Mouse (Mus musculus) forebrain, embryonic 16.5 days (tissue): ENCODE results near the gene Mark4. TPM values are rescaled to one million over a fixed set of nuclear protein-coding genes. Genes with fewer than 3 reads are reported as not detected.

Experiments used
- ATAC-seq: fragments of 200-750 bp; cut with Nextera tagmentation; 2 replicates; pipeline ENCODE4 v1.8.0; 2017; ENCODE audit warnings: mild to moderate bottlenecking, moderate library complexity
- H3K27ac ChIP-seq: fragments of 300-500 bp; sonication (generic); 2 replicates; pipeline ENCODE4 v1.5.1; 2014; ENCODE audit warnings: low read length, control low read depth
- H3K27me3 ChIP-seq: fragments of 300-500 bp; sonication (generic); replicated peaks from 2 replicates; pipeline ENCODE4 v1.6.1; 2014; ENCODE audit warnings: low read length; ENCODE audit not compliant: control insufficient read depth, insufficient read depth
- H3K36me3 ChIP-seq: fragments of 300-500 bp; sonication (generic); 2 replicates; pipeline ENCODE4 v1.6.1; 2014; ENCODE audit not compliant: control insufficient read depth, insufficient read depth
- H3K4me1 ChIP-seq: fragments of 300-500 bp; sonication (generic); replicated peaks from 2 replicates; pipeline ENCODE4 v1.6.1; 2014; ENCODE audit warnings: low read length; ENCODE audit not compliant: control insufficient read depth, insufficient read depth
- H3K4me2 ChIP-seq: fragments of 300-500 bp; sonication (generic); 2 replicates; pipeline ENCODE4 v1.6.1; 2014; ENCODE audit warnings: mild to moderate bottlenecking, low read length, control low read depth
- H3K4me3 ChIP-seq: fragments of 300-500 bp; sonication (generic); replicated peaks from 2 replicates; pipeline ENCODE4 v1.5.1; 2014; ENCODE audit warnings: mild to moderate bottlenecking, low read length, control low read depth
- H3K9ac ChIP-seq: fragments of 300-500 bp; sonication (generic); replicated peaks from 2 replicates; pipeline ENCODE4 v1.6.1; 2014; ENCODE audit warnings: low read depth, low read length, control low read depth
- H3K9me3 ChIP-seq: fragments of 300-500 bp; sonication (generic); 2 replicates; pipeline ENCODE4 v1.6.1; 2016; ENCODE audit warnings: low read length; ENCODE audit not compliant: control insufficient read depth
- WGBS: fragments of 180-500 bp; shearing (Covaris S2); extraction: QIAGEN DNeasy Blood & Tissue Kit; methylation state at CpG from one replicate; pipeline ENCODE4 v1.1.7; 2014; 5-methylcytosine and 5-hydroxymethylcytosine counted together
- polyA plus RNA-seq: library from polyadenylated mRNA; unstranded; fragments of >200 nt; fragmentation: Nextera tagmentation; extraction: Ambion mirVana; gene quantifications from 2 replicates; pipeline ENCODE4 v1.2.1, GENCODE M21; 2015

Gene Mark4
- polyA plus RNA-seq, 1 experiment from 2014 or later = 17.5 TPM

DNA sequence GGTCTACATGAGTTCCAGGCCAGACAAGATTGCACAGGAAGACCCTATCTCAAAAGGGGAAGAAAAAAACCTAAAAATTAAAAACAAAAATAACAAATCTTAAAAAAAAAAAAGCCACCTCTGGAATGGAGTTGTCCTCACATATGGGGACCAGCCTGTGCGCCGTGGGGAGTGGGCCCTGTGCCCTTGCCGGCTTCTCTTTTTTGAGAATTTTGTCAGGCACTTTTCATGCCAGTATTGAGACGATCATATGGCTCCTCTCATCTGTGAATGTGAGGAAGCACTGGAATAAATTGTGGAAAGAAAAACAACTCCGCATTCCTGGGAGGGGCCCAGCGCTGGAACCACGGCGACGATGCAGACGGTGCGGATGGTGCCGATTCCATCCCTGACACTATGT lies 9.5 kb downstream of the Mark4 start:
- Histone ChIP-seq H3K9me3 (no peaks in the 10 kb centered on the region), H3K9ac (no peak overlapping the region), H3K27ac (peak overlapping the region; percentile 63), H3K27me3 (no peaks in the 10 kb centered on the region), H3K4me3 (no peak overlapping the region), H3K4me1 (no peaks in the 10 kb centered on the region), H3K36me3 (peaks cover 10% of the 10 kb centered on the region), H3K4me2 (no peak overlapping the region)
- ATAC-seq = peak; percentile 67
- 74% methylated on average over 12 of the region's 12 CpGs for WGBS

DNA sequence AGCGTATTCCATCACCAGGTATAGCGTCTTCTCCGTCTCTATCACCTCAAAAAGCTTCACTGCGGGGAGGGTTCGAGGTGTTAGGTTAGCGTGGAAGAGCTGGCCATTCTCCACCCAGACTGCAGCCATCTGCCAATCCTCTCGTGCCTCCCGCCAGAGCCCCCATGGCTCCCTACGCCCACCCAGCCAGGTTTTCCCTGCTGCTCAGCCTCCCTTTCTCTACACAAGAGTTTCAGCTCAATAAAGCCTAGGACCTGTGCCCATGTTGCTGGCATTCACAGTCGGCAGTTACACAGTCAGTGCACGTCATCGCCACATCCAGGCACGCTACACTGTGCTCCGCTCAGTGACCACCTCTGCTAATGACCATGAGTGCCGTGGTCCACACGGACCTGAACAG lies 10.9 kb downstream of the Mark4 start:
- no peak for ATAC-seq
- peaks cover 14% of the 10 kb centered on the region for H3K36me3 ChIP-seq

DNA sequence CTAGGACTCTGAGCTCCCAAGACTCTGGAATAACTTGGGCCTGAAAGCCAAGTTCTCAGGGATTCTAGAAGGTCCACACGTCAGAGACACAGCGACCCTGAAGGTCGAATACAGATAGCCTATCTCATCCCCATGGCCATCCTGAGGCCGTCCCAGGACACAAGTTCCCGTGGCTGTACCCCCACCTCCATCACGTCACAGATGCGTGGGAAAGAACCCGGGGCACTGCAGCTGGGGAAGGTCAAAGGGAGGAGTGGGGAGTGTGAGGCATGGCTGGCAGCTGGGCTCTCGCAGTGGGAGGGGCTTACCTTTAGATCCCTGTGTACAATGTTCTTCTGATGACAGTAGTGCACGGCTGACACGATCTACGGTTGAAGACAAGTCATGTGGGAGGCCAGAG lies 13.8 kb downstream of the Mark4 start:
- no peak overlapping the region for H3K4me3 ChIP-seq
- H3K27ac ChIP-seq = no peak overlapping the region
- no peaks in the 10 kb centered on the region for H3K4me1 ChIP-seq
- 89% methylated on average over 12 of the region's 12 CpGs for WGBS
- no peaks in the 10 kb centered on the region for H3K27me3 ChIP-seq
- H3K9me3 ChIP-seq = no peaks in the 10 kb centered on the region
- no peak overlapping the region for H3K9ac ChIP-seq
- no peak overlapping the region for H3K4me2 ChIP-seq
- H3K36me3 ChIP-seq = peaks cover 18% of the 10 kb centered on the region
- no peak for ATAC-seq

More for the DNA sequence above, 10.9 kb downstream of the Mark4 start:
- peak overlapping the region; percentile 12; the same call in 1 of the 2 replicates for H3K27ac ChIP-seq
- no peaks in the 10 kb centered on the region for H3K9me3 ChIP-seq
- no peaks in the 10 kb centered on the region for H3K4me1 ChIP-seq
- H3K4me3 ChIP-seq = no peak overlapping the region
- no peaks in the 10 kb centered on the region for H3K27me3 ChIP-seq
- H3K9ac ChIP-seq = no peak overlapping the region
- WGBS = 84% methylated on average over 16 of the region's 16 CpGs
- H3K4me2 ChIP-seq = no peak overlapping the region

DNA sequence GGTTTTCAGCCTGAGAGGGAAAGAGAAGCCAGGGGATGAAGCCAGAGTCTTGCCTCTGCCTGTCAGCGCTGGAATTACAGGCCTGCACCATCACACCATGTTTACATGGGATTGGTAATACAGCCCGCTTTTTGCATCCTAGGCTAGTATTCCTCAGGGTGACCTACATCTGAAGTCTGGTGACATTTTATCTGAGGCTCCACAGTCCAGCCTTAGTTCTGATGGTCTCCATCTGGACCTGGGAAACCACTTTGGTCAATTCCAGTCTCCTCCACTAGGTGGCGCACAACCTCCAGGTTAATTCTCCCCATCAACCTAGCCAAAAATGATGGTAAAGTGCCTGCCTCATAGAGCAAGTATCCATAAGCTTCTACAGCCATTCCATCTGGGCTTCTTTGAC lies 15.3 kb downstream of the Mark4 start:
- Histone ChIP-seq H3K4me1 (no peaks in the 10 kb centered on the region), H3K27me3 (no peaks in the 10 kb centered on the region), H3K27ac (no peak overlapping the region), H3K4me2 (no peak overlapping the region), H3K36me3 (peaks cover 16% of the 10 kb centered on the region), H3K4me3 (no peak overlapping the region), H3K9me3 (no peaks in the 10 kb centered on the region), H3K9ac (no peak overlapping the region)
- WGBS = 43% methylated on average over 3 of the region's 3 CpGs
- peak; percentile 47; the same call in 1 of the 2 replicates for ATAC-seq

DNA sequence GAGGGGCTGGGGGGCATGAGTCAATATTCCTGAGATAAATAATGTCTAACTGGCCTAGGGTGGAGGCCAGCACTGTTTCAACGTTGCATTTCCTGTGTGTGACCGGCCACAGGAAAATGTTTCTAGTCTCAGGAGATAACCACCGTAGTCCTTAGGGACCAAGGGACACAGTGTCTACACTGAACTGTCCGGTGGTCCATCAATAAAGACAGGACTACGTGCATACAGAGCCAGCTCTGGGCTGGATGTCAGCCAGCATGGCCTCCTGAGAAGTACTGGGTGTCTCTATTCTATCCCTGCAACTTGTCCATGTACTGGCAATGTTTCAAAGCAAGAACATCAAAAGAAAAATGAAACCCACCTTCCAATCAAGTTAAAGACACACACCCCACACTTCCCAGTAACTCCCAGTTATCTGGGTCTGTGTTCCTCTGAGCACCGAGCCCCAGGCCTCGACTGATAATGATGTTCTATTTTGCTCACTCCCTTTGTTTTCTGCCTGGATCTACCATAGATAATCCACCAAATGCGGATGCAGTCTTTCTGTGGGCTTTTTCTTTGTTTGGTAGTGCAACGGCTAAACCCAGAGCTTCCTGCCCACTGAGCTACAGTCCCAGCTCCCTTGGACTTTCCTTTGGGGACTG lies 17.1 kb downstream of the Mark4 start:
- H3K9me3 ChIP-seq = no peaks in the 10 kb centered on the region
- H3K9ac ChIP-seq = no peak overlapping the region
- H3K4me3 ChIP-seq = no peak overlapping the region
- H3K27ac ChIP-seq = no peak overlapping the region
- ATAC-seq = no peak
- no peaks in the 10 kb centered on the region for H3K4me1 ChIP-seq
- WGBS = 87% methylated on average over 9 of the region's 9 CpGs
- H3K4me2 ChIP-seq = no peak overlapping the region
- peaks cover 25% of the 10 kb centered on the region for H3K36me3 ChIP-seq
- no peaks in the 10 kb centered on the region for H3K27me3 ChIP-seq

DNA sequence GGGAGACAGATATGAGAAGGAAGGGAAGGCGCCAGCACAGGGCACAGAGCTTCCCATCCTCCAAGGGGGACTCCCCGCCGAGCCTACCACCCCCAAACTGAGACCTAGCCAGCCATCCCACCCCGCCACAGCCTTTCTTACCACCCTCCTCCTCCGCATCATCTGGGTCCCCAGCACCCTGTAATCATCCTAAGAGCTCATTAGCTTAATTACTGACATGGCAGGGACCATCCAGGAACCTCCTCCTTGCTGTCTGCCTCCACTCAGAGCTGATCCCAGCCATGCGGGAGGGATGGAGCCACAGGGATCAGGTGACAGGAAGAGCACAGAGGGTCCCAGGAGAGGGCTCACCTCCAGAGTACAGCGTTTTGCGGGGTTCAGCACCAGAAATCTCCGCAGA lies 21.6 kb downstream of the Mark4 start:
- Histone ChIP-seq H3K27ac (no peak overlapping the region), H3K9me3 (0 out of 2 replicates have a peak, but pooled peaks cover 2% of the 10 kb centered on the region), H3K4me1 (no peaks in the 10 kb centered on the region), H3K36me3 (peaks cover 62% of the 10 kb centered on the region), H3K4me3 (no peak overlapping the region), H3K4me2 (no peak overlapping the region), H3K27me3 (no peaks in the 10 kb centered on the region), H3K9ac (no peak overlapping the region)
- peak; percentile 26; the same call in 1 of the 2 replicates for ATAC-seq
- 79% methylated on average over 9 of the region's 9 CpGs for WGBS

DNA sequence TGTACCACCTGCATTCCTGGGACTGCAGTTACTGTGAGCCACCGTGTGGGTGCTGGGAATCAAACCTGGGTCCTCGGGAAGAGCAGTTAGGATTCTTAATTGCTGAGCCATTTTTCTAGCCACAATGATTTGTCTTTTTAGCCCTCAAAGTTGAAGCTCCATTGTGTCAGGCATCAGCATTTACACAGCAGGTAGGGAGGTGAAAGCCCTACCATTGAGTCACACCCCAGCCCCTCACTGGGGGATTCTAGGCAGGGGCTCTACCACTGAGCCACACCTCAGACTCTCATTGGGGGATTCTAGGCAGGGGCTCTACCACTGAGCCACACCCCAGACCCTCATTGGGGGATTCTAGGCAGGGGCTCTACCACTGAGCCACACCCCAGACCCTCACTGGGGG lies 22.3 kb downstream of the Mark4 start:
- Histone ChIP-seq H3K9me3 (0 out of 2 replicates have a peak, but pooled peaks cover 2% of the 10 kb centered on the region), H3K4me3 (no peak overlapping the region), H3K4me2 (no peak overlapping the region), H3K27me3 (no peaks in the 10 kb centered on the region), H3K9ac (no peak overlapping the region), H3K27ac (no peak overlapping the region), H3K4me1 (no peaks in the 10 kb centered on the region), H3K36me3 (peaks cover 67% of the 10 kb centered on the region)
- WGBS = 94% methylated on average over 2 of the region's 2 CpGs
- no peak for ATAC-seq

DNA sequence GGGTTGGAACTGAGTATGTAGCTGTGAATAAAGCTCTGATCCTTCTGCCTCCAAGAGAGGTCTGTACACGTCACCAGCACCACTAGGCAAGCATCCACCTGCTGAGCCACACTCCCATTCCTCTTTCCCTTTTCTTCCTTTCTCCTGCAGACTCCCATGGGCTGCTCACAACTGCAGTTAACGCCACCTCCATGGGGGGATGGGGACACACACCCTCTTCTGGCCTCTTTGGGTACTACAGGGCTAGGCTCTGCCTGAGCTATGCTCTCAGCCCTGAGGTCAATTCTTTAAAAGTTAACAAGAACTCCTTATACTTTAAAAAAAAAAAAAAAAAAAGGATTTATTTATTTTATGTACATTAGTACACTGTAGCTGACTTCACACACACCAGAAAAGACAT lies 26.1 kb downstream of the Mark4 start:
- ATAC-seq = no peak
- Histone ChIP-seq H3K27ac (no peak overlapping the region), H3K4me1 (no peaks in the 10 kb centered on the region), H3K27me3 (no peaks in the 10 kb centered on the region), H3K36me3 (peaks cover 72% of the 10 kb centered on the region), H3K4me3 (no peak overlapping the region), H3K4me2 (no peak overlapping the region), H3K9me3 (0 out of 2 replicates have a peak, but pooled peaks cover 2% of the 10 kb centered on the region), H3K9ac (no peak overlapping the region)
- WGBS = 96% methylated on average over 2 of the region's 2 CpGs

DNA sequence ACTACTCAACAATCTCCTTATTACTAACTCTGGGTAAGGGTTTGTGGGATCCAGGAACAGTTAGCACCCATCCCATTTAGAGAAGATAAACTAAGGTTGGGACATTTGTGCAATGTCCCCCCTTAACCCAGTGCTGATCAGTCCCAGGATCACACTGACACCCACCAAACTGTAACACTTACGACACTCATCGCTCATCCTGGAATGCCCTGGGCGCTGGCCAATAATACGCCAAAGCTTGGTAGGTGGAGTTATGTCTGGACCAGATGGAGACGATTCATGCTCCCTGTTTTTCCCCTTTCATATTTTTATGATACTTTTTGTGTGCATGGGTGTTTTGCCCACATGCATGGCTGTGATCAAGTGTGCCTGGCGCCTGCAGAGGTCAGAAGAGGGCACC lies 28.2 kb downstream of the Mark4 start:
- 0 out of 2 replicates have a peak, but pooled peaks cover 2% of the 10 kb centered on the region for H3K9me3 ChIP-seq
- H3K4me1 ChIP-seq = no peaks in the 10 kb centered on the region
- H3K27ac ChIP-seq = no peak overlapping the region
- peaks cover 70% of the 10 kb centered on the region for H3K36me3 ChIP-seq
- ATAC-seq = no peak
- H3K4me3 ChIP-seq = no peak overlapping the region
- 91% methylated on average over 6 of the region's 6 CpGs for WGBS
- H3K9ac ChIP-seq = no peak overlapping the region
- H3K27me3 ChIP-seq = no peaks in the 10 kb centered on the region
- H3K4me2 ChIP-seq = no peak overlapping the region

DNA sequence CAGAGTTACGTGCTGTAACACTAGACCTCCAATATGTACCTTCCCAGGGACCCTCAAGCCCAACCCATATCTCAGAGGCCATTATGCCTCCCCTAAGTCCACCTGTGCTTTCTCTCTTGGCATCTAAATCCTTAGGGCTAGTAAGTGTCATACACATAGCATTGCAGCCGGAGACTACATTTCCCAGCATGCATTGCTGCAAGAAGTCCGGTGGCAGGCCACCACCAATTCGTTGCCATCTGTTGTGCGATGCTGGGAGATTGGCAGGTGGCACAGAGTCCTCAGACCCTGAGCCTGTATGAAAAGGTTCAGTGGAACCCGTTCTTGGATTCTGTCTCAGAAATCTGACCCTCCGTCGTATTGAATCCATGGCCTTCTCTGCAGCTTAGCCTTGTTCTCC lies 28.9 kb downstream of the Mark4 start:
- ATAC-seq = no peak
- no peak overlapping the region for H3K9ac ChIP-seq

More for the DNA sequence above, 28.9 kb downstream of the Mark4 start:
- H3K4me3 ChIP-seq = no peak overlapping the region
- H3K36me3 ChIP-seq = peaks cover 65% of the 10 kb centered on the region
- H3K4me1 ChIP-seq = no peaks in the 10 kb centered on the region
- no peaks in the 10 kb centered on the region for H3K27me3 ChIP-seq
- H3K27ac ChIP-seq = no peak overlapping the region
- 0 out of 2 replicates have a peak, but pooled peaks cover 2% of the 10 kb centered on the region for H3K9me3 ChIP-seq
- H3K4me2 ChIP-seq = no peak overlapping the region
- 57% methylated on average over 8 of the region's 8 CpGs for WGBS
